Mouse (Mus musculus) hindbrain, embryonic 13.5 days (tissue): Measurements from ENCODE around the gene Gm20917. TPM values are rescaled to one million over a fixed set of nuclear protein-coding genes. Genes with fewer than 3 reads are reported as not detected.
"Not testable (repeated sequence)": the region's sequence is repeated elsewhere in the genome, so short reads cannot be mapped to it uniquely, and the experiment has no call there.

ENCODE experiments used
- ATAC-seq: fragments of 200-750 bp; cut with Nextera tagmentation; 2 replicates; pipeline ENCODE4 v1.8.0; 2017; ENCODE audit warnings: moderate TSS enrichment; ENCODE audit not compliant: low FRiP score
- H3K27ac ChIP-seq: fragments of 300-500 bp; sonication (generic); 2 replicates; pipeline ENCODE4 v1.5.1; 2015; ENCODE audit warnings: inconsistent platforms, mild to moderate bottlenecking, moderate library complexity
- H3K27me3 ChIP-seq: fragments of 300-500 bp; sonication (generic); 2 replicates; pipeline ENCODE4 v1.6.1; 2015; ENCODE audit warnings: mild to moderate bottlenecking, inconsistent platforms
- H3K36me3 ChIP-seq: fragments of 300-500 bp; sonication (generic); 2 replicates; pipeline ENCODE4 v1.6.1; 2015; ENCODE audit warnings: mild to moderate bottlenecking, inconsistent platforms
- H3K4me1 ChIP-seq: fragments of 300-500 bp; sonication (generic); replicated peaks from 2 replicates; pipeline ENCODE4 v1.6.1; 2015; ENCODE audit warnings: inconsistent platforms
- H3K4me2 ChIP-seq: fragments of 300-500 bp; sonication (generic); 2 replicates; pipeline ENCODE4 v1.6.1; 2015; ENCODE audit warnings: inconsistent platforms, mild to moderate bottlenecking, moderate library complexity
- H3K4me3 ChIP-seq: fragments of 300-500 bp; sonication (generic); 2 replicates; pipeline ENCODE4 v1.5.1; 2015; ENCODE audit warnings: mild to moderate bottlenecking, inconsistent platforms
- H3K9ac ChIP-seq: fragments of 300-500 bp; sonication (generic); 2 replicates; pipeline ENCODE4 v1.6.1; 2015; ENCODE audit warnings: mild to moderate bottlenecking, inconsistent platforms
- H3K9me3 ChIP-seq: fragments of 300-500 bp; sonication (generic); 2 replicates; pipeline ENCODE4 v1.6.1; 2016; ENCODE audit warnings: inconsistent platforms
- WGBS: fragments of 180-500 bp; shearing (Covaris S2); methylation state at CpG from one replicate; pipeline ENCODE4 v1.1.7; 2015; 5-methylcytosine and 5-hydroxymethylcytosine counted together
- polyA plus RNA-seq: library from polyadenylated mRNA; unstranded; fragments of >200 nt; fragmentation: Nextera tagmentation; extraction: Ambion mirVana; gene quantifications from 2 replicates; pipeline ENCODE4 v1.2.1, GENCODE M21; 2015

The Gm20917 gene
- polyA plus RNA-seq: not detected in 2 replicates

DNA sequence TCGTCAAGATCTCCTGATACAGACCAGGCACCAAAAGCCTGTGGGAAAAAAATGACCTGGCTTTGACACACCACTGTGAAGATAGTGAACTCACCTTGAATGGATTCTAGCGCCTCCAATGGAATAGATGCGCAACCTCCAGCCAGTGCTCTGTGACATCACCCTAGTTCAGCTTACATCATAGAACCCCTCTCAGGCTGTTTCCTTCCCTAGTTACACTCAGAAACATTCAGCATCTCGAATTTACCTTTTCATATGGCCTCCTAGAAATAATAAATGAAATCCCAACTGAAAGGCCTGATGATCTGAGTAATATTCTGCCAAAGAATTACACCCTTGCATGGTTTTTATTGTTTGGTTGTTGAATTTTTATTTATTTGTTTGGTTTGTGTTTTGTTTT is at the start of gene Gm20917:
TSS of gene Gm20917 (minus strand) at position 101 of the 400 bp plus-strand sequence.
- H3K27me3 ChIP-seq, H3K4me1 ChIP-seq, H3K9me3 ChIP-seq, H3K27ac ChIP-seq, H3K9ac ChIP-seq, H3K4me3 ChIP-seq, H3K4me2 ChIP-seq, ATAC-seq, H3K36me3 ChIP-seq: not testable (repeated sequence)
- no CpG with 5 or more reads among the region's 4 CpGs for WGBS

Other genes with a start within 250 kb of the Gm20917 start
- gene Gm20916, start 168.4 kb upstream of the Gm20917 start, polyA plus RNA-seq: not detected in 2 replicates